Mouse (Mus musculus): ENCODE results near the gene 4930453N24Rik.

DNA sequence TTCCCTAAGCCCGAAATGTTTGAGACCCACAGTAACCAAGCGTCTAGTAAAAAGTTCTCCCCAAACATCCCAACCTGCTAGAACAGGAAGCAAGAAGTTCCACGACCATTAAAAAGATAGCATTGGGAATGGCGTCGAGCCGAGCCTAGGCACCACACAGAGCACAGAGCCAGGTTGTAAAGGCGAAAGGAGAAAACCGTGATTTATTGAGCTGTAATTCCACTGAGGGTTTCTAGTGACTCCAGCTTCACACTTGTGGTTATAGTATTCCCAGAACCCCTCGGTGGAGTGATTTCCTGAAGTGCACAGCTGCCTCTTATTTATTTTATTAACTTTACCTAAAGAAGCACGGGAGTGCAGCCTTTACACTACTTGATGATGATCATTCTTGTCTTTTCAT is 53.1 kb downstream of the 4930453N24Rik start:
- no peak for TF ChIP-seq CTCF (IDR thresholded peaks at IDR 0.05; ENCODE audit: extremely low read depth, insufficient read depth, insufficient read length, insufficient replicate concordance)
- TF ChIP-seq POLR2A (IDR thresholded peaks at IDR 0.05; ENCODE audit: low read depth, low read length): no peak
